Mouse (Mus musculus): Measurements from ENCODE around the gene Slc9a3. TPM values are rescaled to one million over a fixed set of nuclear protein-coding genes. Genes with fewer than 3 reads are reported as not detected.

Gene Slc9a3
- polyA plus RNA-seq, 1 experiment, result 0.20 TPM

DNA sequence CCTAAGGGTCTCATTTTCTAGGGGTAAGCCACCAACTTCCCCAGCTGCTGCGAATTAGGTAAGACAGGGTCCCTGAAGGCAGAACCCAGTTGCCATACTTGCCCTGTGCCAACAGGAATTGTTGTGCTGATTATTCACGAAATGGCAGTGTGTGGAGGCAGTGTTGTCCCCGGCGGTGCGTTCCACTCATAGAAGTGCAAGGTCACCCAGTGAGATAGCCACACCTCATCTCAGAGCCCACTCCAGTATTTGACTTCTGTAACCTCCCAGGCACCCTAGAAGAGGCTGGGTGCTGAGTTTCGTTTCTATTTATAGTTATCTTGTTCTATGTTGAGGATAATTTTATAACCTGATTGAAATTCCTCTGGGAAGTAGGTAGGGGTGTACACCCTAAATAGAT lies 22.3 kb upstream of the Slc9a3 start:
- TF ChIP-seq POLR2A (IDR thresholded peaks at IDR 0.05; ENCODE audit: control insufficient read depth, extremely low read depth, insufficient read depth, low read length, poor library complexity) (no peak), CTCF (IDR thresholded peaks at IDR 0.05; ENCODE audit: borderline replicate concordance, control insufficient read depth, extremely low read depth, insufficient read depth, low read length, poor library complexity) (no peak)
- Histone ChIP-seq H3K27me3 (ENCODE audit: control insufficient read depth, insufficient read depth, low read length) (no peaks in the 10 kb centered on the region), H3K4me3 (ENCODE audit: control insufficient read depth, insufficient read depth, low read length) (no peak overlapping the region), H3K4me1 (replicated peaks; ENCODE audit: control insufficient read depth, insufficient read depth, low read length) (no peaks in the 10 kb centered on the region), H3K27ac (ENCODE audit: control insufficient read depth, insufficient read depth, low read length) (no peak overlapping the region), H3K36me3 (ENCODE audit: control insufficient read depth, insufficient read depth, low read length) (no peaks in the 10 kb centered on the region)
- WGBS, result 77% methylated on average over 6 of the region's 6 CpGs
- no peak for DNase-seq

DNA sequence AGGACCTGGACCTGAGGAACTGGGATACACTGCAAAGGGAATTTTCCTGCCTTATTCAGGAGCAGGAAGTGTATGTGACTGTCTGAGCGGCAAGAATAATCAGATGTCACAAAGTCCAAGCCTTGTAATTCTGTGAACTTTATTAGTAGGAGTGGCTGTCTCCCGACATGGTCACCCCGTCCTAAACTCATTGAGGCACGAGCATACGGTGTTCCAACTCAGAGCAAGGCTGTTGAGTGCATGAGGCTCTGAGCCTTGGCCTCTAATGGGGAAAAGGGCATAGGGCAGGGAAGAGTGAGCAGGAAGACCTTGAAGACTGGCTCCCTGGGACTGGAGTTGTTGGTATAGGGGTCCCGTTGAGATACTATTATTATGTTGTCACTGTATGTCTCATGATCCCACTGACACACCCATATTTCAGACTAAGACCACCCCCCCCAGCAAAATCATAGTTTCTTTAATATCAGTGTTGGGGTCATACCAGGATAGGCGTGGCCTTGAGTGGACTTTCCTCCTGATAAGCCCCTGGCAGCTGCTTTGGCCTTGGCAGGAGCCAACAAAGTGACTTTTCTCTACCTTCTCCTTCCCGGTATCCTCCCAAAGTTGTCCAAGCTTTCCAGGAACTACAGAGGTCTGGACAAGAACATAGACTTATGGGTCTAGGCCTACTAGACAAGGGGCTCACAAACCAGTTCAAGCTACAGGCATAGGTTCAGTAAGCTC lies 19.0 kb upstream of the Slc9a3 start:
- no peaks in the 10 kb centered on the region for H3K36me3 ChIP-seq (ENCODE audit: control insufficient read depth, insufficient read depth, low read length)
- no peaks in the 10 kb centered on the region for H3K27me3 ChIP-seq (ENCODE audit: control insufficient read depth, insufficient read depth, low read length)
- no peak overlapping the region for H3K27ac ChIP-seq (ENCODE audit: control insufficient read depth, insufficient read depth, low read length)
- no peaks in the 10 kb centered on the region for H3K4me1 ChIP-seq (replicated peaks; ENCODE audit: control insufficient read depth, insufficient read depth, low read length)
- WGBS, result 92% methylated on average over 8 of the region's 8 CpGs
- H3K4me3 ChIP-seq (ENCODE audit: control insufficient read depth, insufficient read depth, low read length), result no peak overlapping the region
- TF ChIP-seq POLR2A (IDR thresholded peaks at IDR 0.05; ENCODE audit: control insufficient read depth, extremely low read depth, insufficient read depth, low read length, poor library complexity), result no peak
- no peak for TF ChIP-seq CTCF (IDR thresholded peaks at IDR 0.05; ENCODE audit: borderline replicate concordance, control insufficient read depth, extremely low read depth, insufficient read depth, low read length, poor library complexity)
- DNase-seq, result no peak

DNA sequence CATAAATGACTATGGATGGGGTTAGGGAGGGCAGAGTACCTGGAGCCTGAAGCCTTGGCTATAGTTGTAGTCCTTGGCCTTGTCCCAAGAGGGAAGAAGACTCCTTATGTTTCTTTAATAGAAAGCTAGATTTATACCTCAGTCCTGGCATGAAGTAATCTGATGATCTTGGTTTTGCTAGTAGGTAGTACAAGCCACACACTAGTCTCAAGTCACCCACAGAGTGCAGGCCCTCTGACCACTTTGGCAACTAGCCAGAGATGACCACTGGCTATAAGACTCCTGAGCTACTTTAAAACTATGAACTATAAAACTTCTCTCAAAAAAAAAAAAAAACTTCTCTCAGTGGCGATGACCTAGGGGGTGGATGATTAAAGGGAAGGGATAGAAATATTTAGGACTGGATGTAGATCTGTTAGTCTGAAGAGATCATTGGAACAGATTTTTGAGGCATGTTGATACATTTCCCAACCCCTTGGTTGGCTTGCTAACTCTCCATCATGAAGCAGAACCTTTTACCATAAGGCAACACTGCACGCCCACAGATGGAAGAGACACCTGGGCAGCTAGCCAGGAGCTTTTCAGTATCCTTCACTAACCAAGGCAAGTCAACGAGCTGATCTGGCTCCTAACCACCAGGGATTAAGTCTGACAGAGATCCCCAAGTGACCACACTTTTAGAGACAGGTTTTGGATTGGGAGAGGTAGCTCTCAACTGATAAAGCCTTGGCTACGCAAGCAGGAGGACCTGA lies 18.2 kb upstream of the Slc9a3 start:
- H3K4me3 ChIP-seq (ENCODE audit: control insufficient read depth, insufficient read depth, low read length), result no peak overlapping the region
- H3K27ac ChIP-seq (ENCODE audit: control insufficient read depth, insufficient read depth, low read length), result no peak overlapping the region
- no peak for DNase-seq
- no peak for TF ChIP-seq POLR2A (IDR thresholded peaks at IDR 0.05; ENCODE audit: control insufficient read depth, extremely low read depth, insufficient read depth, low read length, poor library complexity)
- H3K36me3 ChIP-seq (ENCODE audit: control insufficient read depth, insufficient read depth, low read length), result no peaks in the 10 kb centered on the region
- no peaks in the 10 kb centered on the region for H3K4me1 ChIP-seq (replicated peaks; ENCODE audit: control insufficient read depth, insufficient read depth, low read length)
- WGBS, result 86% methylated on average over 4 of the region's 4 CpGs
- no peaks in the 10 kb centered on the region for H3K27me3 ChIP-seq (ENCODE audit: control insufficient read depth, insufficient read depth, low read length)

DNA sequence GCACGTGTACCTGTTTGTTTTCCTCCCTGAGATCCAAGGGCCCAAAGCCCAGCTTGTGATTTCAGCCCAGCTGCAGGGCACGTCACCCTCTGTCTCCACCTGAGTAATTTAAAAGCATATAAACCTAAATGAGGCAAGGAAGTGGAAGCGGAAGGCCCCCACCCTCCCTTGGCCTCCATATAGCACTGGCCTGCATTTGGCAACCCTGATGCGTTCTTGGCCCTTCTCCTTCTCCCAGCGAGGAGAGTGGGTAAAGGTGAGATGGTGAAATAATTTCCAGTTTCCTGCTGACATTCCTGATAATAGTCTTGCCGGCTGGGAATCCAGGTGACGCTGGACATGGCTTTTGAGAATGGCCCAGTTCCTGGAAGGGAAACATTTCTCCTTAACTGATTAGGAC lies 16.8 kb upstream of the Slc9a3 start:
- Histone ChIP-seq H3K27me3 (ENCODE audit: control insufficient read depth, insufficient read depth, low read length) (no peaks in the 10 kb centered on the region), H3K4me1 (replicated peaks; ENCODE audit: control insufficient read depth, insufficient read depth, low read length) (no peaks in the 10 kb centered on the region), H3K4me3 (ENCODE audit: control insufficient read depth, insufficient read depth, low read length) (no peak overlapping the region), H3K36me3 (ENCODE audit: control insufficient read depth, insufficient read depth, low read length) (no peaks in the 10 kb centered on the region), H3K27ac (ENCODE audit: control insufficient read depth, insufficient read depth, low read length) (no peak overlapping the region)
- WGBS, result 91% methylated on average over 7 of the region's 7 CpGs
- TF ChIP-seq POLR2A (IDR thresholded peaks at IDR 0.05; ENCODE audit: control insufficient read depth, extremely low read depth, insufficient read depth, low read length, poor library complexity), result no peak
- no peak for TF ChIP-seq CTCF (IDR thresholded peaks at IDR 0.05; ENCODE audit: borderline replicate concordance, control insufficient read depth, extremely low read depth, insufficient read depth, low read length, poor library complexity)
- no peak for DNase-seq

DNA sequence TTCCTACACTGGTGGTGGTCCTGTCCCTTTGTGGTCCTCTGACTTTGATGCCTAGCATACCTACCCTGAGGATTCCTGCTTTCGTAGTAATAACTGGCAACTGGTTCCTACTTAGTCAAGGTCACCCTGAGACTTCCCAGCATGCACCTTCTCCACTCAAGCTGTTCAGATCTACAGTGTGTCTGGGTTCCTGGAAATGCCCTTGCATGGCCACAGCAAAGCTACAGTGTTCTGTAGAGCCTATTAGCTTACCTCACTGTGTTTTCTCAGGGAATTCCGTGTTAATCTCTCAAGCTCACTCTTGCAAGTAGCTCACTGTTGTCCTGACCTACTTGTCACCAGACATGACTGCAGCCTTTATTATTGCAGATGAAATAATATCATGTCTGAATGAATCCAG lies 13.8 kb upstream of the Slc9a3 start:
- no peaks in the 10 kb centered on the region for H3K27me3 ChIP-seq (ENCODE audit: control insufficient read depth, insufficient read depth, low read length)
- DNase-seq, result no peak
- H3K4me3 ChIP-seq (ENCODE audit: control insufficient read depth, insufficient read depth, low read length), result no peak overlapping the region
- 92% methylated on average over 2 of the region's 2 CpGs for WGBS
- H3K4me1 ChIP-seq (replicated peaks; ENCODE audit: control insufficient read depth, insufficient read depth, low read length), result no peaks in the 10 kb centered on the region
- no peak for TF ChIP-seq CTCF (IDR thresholded peaks at IDR 0.05; ENCODE audit: borderline replicate concordance, control insufficient read depth, extremely low read depth, insufficient read depth, low read length, poor library complexity)
- no peak for TF ChIP-seq POLR2A (IDR thresholded peaks at IDR 0.05; ENCODE audit: control insufficient read depth, extremely low read depth, insufficient read depth, low read length, poor library complexity)
- H3K27ac ChIP-seq (ENCODE audit: control insufficient read depth, insufficient read depth, low read length), result no peak overlapping the region
- H3K36me3 ChIP-seq (ENCODE audit: control insufficient read depth, insufficient read depth, low read length), result no peaks in the 10 kb centered on the region

DNA sequence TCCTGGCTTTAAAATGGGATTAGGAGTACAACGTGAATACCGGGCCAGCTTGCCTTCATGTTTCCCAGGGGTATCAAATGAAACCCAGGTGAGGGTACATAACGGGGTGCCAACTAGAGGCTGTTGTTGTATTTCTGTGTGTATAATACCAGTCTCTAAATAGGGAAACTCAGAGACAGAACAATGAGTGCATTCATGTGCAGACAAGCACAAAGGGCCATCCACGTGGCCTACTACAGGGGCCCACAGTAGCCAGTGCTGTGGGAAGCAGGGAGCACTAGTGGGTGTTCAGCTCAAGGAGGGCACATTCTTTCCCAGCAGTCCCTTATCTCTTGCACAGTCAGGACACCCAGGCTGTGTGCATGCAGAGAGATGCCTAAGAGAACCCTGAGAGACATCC lies 8.7 kb upstream of the Slc9a3 start:
- no peaks in the 10 kb centered on the region for H3K36me3 ChIP-seq (ENCODE audit: control insufficient read depth, insufficient read depth, low read length)
- H3K27ac ChIP-seq (ENCODE audit: control insufficient read depth, insufficient read depth, low read length), result no peak overlapping the region
- no peak overlapping the region for H3K4me3 ChIP-seq (ENCODE audit: control insufficient read depth, insufficient read depth, low read length)
- no peak for DNase-seq
- TF ChIP-seq CTCF (IDR thresholded peaks at IDR 0.05; ENCODE audit: borderline replicate concordance, control insufficient read depth, extremely low read depth, insufficient read depth, low read length, poor library complexity) (no peak), POLR2A (IDR thresholded peaks at IDR 0.05; ENCODE audit: control insufficient read depth, extremely low read depth, insufficient read depth, low read length, poor library complexity) (no peak)
- H3K27me3 ChIP-seq (ENCODE audit: control insufficient read depth, insufficient read depth, low read length), result no peaks in the 10 kb centered on the region
- H3K4me1 ChIP-seq (replicated peaks; ENCODE audit: control insufficient read depth, insufficient read depth, low read length), result no peaks in the 10 kb centered on the region
- 92% methylated on average over 4 of the region's 4 CpGs for WGBS

All from thymus, adult 2 months (tissue).